Mouse (Mus musculus): Measurements from ENCODE around the gene Upf2. TPM values are rescaled to one million over a fixed set of nuclear protein-coding genes. Genes with fewer than 3 reads are reported as not detected.

Upf2 gene
- polyA plus RNA-seq, 1 experiment = 2.4 TPM

DNA sequence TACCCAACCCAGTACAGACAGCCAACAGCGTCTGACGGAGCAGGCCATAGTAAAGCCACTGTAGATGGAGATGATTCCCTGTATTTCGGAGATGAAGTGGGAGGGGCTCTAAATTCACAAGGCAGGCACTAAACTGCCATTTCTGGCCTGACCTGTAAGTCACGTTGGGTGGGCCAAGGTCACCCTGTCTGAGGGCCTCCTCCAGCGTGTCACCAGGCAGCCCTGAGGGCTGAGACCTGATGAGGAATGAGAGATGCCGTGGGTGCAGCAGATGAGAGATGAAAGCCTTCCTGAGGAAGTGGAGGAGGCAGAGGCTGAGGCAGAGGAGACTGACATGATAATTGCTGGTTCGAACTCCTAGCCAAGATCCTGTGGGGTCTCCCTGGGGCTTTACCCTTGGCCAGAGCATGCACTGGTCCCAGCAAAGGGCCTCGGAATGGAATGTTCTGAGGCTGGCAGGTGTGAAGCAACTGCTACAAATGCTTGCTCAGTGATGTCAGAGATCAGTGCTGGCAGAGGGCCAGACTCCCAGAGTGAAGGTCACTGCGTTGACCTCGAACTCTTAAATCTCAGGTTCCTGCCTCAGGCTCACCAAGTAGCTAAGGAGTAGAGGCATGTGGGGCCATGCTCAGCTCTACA lies 123.7 kb downstream of the Upf2 start:
- WGBS = 69% methylated on average over 10 of the region's 10 CpGs
- TF ChIP-seq POLR2A (IDR thresholded peaks at IDR 0.05; ENCODE audit: low read depth, low read length) (no peak), CTCF (IDR thresholded peaks at IDR 0.05; ENCODE audit: extremely low read depth, insufficient read depth, insufficient read length, insufficient replicate concordance) (no peak)
- no peak for DNase-seq (ENCODE audit: low read depth in 1 of 2, low spot score in 2 of 2)
- H3K27me3 ChIP-seq (ENCODE audit: control insufficient read depth, insufficient read depth, low read length) = no peaks in the 10 kb centered on the region
- H3K36me3 ChIP-seq (ENCODE audit: control insufficient read depth, insufficient read depth, low read length) = no peaks in the 10 kb centered on the region
- H3K27ac ChIP-seq (ENCODE audit: insufficient read depth, low read length) = no peak overlapping the region
- no peak overlapping the region for H3K4me3 ChIP-seq (ENCODE audit: extremely low read depth, insufficient read depth, insufficient read length)
- H3K4me1 ChIP-seq (ENCODE audit: control insufficient read depth, insufficient read depth, insufficient read length) = no peaks in the 10 kb centered on the region

DNA sequence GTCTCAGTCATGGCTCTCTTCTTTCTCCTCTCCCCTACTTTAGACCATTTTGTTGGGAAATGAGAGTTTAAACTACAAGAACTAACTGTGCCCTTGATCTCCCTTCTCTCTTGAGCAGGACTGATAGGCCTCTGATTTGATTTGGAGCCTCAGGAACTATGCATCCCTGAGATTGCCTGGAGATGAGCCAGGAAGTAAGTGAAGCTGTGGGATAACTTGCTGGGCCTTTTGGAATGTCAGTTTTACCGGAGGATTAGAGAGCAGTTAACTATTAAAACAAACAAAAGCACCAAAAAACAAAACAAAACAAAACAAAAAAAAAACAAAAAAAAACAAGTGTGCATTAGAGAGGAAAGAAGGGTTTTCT lies 124.2 kb downstream of the Upf2 start:
- no peak for TF ChIP-seq POLR2A (IDR thresholded peaks at IDR 0.05; ENCODE audit: low read depth, low read length)
- TF ChIP-seq CTCF (IDR thresholded peaks at IDR 0.05; ENCODE audit: extremely low read depth, insufficient read depth, insufficient read length, insufficient replicate concordance) = no peak
- Histone ChIP-seq H3K4me1 (ENCODE audit: control insufficient read depth, insufficient read depth, insufficient read length) (no peaks in the 10 kb centered on the region), H3K4me3 (ENCODE audit: extremely low read depth, insufficient read depth, insufficient read length) (no peak overlapping the region), H3K36me3 (ENCODE audit: control insufficient read depth, insufficient read depth, low read length) (no peaks in the 10 kb centered on the region), H3K27ac (ENCODE audit: insufficient read depth, low read length) (no peak overlapping the region), H3K27me3 (ENCODE audit: control insufficient read depth, insufficient read depth, low read length) (no peaks in the 10 kb centered on the region)
- no peak for DNase-seq (ENCODE audit: low read depth in 1 of 2, low spot score in 2 of 2)
- WGBS = 84% methylated on average over 1 of the region's 1 CpGs

DNA sequence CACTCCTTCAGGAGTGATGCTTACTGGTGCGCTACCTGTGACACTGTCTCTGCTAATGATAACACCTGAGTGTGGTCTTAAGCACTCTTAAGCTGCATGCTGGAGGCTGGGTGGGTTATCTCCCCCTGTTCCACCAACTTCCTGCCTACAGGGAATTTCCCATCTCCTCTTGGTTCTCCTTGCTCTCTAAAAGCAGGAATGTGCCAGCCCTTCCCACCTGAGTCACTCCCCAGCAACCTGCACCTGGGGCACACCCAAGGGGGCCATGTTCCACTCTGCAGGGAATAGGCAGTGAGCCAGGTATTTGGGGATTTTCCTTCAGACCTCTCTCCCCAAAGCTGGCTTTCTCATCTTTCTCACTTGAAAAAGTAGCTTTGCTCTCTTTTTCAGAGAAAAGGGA lies 128.8 kb downstream of the Upf2 start:
- no peak overlapping the region for H3K27ac ChIP-seq (ENCODE audit: insufficient read depth, low read length)
- no peaks in the 10 kb centered on the region for H3K36me3 ChIP-seq (ENCODE audit: control insufficient read depth, insufficient read depth, low read length)
- H3K27me3 ChIP-seq (ENCODE audit: control insufficient read depth, insufficient read depth, low read length) = no peaks in the 10 kb centered on the region
- TF ChIP-seq POLR2A (IDR thresholded peaks at IDR 0.05; ENCODE audit: low read depth, low read length) = no peak
- TF ChIP-seq CTCF (IDR thresholded peaks at IDR 0.05; ENCODE audit: extremely low read depth, insufficient read depth, insufficient read length, insufficient replicate concordance) = no peak
- WGBS = 92% methylated on average over 1 of the region's 1 CpGs
- no peak for DNase-seq (ENCODE audit: low read depth in 1 of 2, low spot score in 2 of 2)
- no peaks in the 10 kb centered on the region for H3K4me1 ChIP-seq (ENCODE audit: control insufficient read depth, insufficient read depth, insufficient read length)
- no peak overlapping the region for H3K4me3 ChIP-seq (ENCODE audit: extremely low read depth, insufficient read depth, insufficient read length)

DNA sequence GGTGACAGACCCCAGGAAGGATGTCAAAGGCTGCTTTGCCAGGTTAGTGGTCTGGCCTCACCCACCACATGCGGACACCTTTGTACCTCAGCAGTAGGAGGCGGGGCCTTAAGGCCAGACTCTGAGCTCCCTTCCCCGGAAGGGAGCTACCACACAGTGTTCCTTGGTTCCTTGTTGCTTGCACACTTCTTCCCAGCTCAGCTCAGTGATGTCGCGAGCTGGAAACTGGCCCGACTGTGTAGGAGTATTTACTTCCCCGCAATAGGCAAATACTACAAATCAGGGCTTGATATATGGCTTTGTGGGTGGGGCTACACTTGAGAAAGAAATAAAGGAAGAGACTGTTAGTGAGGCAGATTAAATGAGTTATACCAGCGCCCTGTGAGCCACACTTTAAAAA lies 129.8 kb downstream of the Upf2 start:
- TF ChIP-seq POLR2A (IDR thresholded peaks at IDR 0.05; ENCODE audit: low read depth, low read length) (no peak), CTCF (IDR thresholded peaks at IDR 0.05; ENCODE audit: extremely low read depth, insufficient read depth, insufficient read length, insufficient replicate concordance) (no peak)
- H3K4me1 ChIP-seq (ENCODE audit: control insufficient read depth, insufficient read depth, insufficient read length) = no peaks in the 10 kb centered on the region; the same call in 1 of the 2 replicates
- DNase-seq (ENCODE audit: low read depth in 1 of 2, low spot score in 2 of 2) = no peak
- no peaks in the 10 kb centered on the region for H3K27me3 ChIP-seq (ENCODE audit: control insufficient read depth, insufficient read depth, low read length)
- WGBS = 33% methylated on average over 8 of the region's 8 CpGs
- no peak overlapping the region for H3K4me3 ChIP-seq (ENCODE audit: extremely low read depth, insufficient read depth, insufficient read length)
- no peaks in the 10 kb centered on the region for H3K36me3 ChIP-seq (ENCODE audit: control insufficient read depth, insufficient read depth, low read length)
- no peak overlapping the region for H3K27ac ChIP-seq (ENCODE audit: insufficient read depth, low read length)

DNA sequence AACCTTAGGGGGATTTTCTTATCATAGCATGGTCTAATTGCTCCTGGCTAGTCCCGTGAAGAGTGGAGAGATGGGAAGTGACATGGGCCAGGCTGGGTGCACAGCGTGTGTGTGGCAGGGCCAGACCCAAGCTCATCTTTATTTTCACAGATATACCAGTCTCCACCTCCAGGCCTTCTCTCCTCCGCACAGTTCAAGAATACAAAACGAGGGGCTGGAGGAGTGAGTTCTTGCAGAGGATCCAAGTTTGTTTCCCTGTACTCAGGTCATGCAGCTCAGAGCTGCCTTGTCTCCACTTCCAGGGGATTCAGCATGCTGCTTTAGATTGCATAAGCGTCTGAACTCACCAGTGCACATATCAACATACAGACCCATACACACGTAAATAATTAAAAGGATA lies 131.3 kb downstream of the Upf2 start:
- Histone ChIP-seq H3K4me1 (ENCODE audit: control insufficient read depth, insufficient read depth, insufficient read length) (no peaks in the 10 kb centered on the region; the same call in 1 of the 2 replicates), H3K4me3 (ENCODE audit: extremely low read depth, insufficient read depth, insufficient read length) (no peak overlapping the region), H3K27ac (ENCODE audit: insufficient read depth, low read length) (no peak overlapping the region), H3K36me3 (ENCODE audit: control insufficient read depth, insufficient read depth, low read length) (no peaks in the 10 kb centered on the region), H3K27me3 (ENCODE audit: control insufficient read depth, insufficient read depth, low read length) (no peaks in the 10 kb centered on the region)
- 89% methylated on average over 6 of the region's 6 CpGs for WGBS
- no peak for TF ChIP-seq CTCF (IDR thresholded peaks at IDR 0.05; ENCODE audit: extremely low read depth, insufficient read depth, insufficient read length, insufficient replicate concordance)
- no peak for TF ChIP-seq POLR2A (IDR thresholded peaks at IDR 0.05; ENCODE audit: low read depth, low read length)
- no peak for DNase-seq (ENCODE audit: low read depth in 1 of 2, low spot score in 2 of 2)

DNA sequence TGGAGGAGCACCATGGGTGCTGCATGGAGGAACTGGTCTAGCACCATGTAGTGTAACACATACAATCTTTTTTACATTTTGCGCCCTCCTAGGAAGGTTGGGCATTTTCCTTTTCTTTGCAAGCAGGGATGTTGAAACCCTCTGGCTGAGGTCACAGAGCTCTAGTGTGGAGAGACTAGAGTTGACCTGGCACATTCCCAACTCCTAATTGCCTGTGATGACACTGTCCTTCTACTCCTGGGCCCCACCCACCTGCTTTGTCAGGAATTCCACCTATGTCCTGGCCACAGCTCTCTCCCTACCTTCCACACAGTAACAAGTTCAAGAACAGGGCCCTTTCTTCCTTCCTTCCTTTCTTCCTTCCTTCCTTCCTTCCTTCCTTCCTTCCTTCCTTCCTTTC lies 132.4 kb downstream of the Upf2 start:
- H3K4me3 ChIP-seq (ENCODE audit: extremely low read depth, insufficient read depth, insufficient read length) = no peak overlapping the region
- H3K4me1 ChIP-seq (ENCODE audit: control insufficient read depth, insufficient read depth, insufficient read length) = no peaks in the 10 kb centered on the region; the same call in 1 of the 2 replicates
- no peaks in the 10 kb centered on the region for H3K27me3 ChIP-seq (ENCODE audit: control insufficient read depth, insufficient read depth, low read length)
- TF ChIP-seq POLR2A (IDR thresholded peaks at IDR 0.05; ENCODE audit: low read depth, low read length) (no peak), CTCF (IDR thresholded peaks at IDR 0.05; ENCODE audit: extremely low read depth, insufficient read depth, insufficient read length, insufficient replicate concordance) (no peak)
- no peaks in the 10 kb centered on the region for H3K36me3 ChIP-seq (ENCODE audit: control insufficient read depth, insufficient read depth, low read length)
- no peak for DNase-seq (ENCODE audit: low read depth in 1 of 2, low spot score in 2 of 2)
- WGBS = 100% methylated on average over 1 of the region's 1 CpGs
- no peak overlapping the region for H3K27ac ChIP-seq (ENCODE audit: insufficient read depth, low read length)

All from spleen, adult 2 months (tissue).